Mouse (Mus musculus): ENCODE data around the gene Got1. TPM values are rescaled to one million over a fixed set of nuclear protein-coding genes. Genes with fewer than 3 reads are reported as not detected.

Gene Got1
- total RNA-seq, 2 experiments from 2014 or later = 980 to 1,055 TPM

- no peak for DNase-seq
- intact Hi-C loops (cut with DNase I) = no loop called here
Measured at GRCm38 (mm10) chr19:43452176-43452575, 72.2 kb downstream of the Got1 start.

GRCm38 (mm10) chr19:43451563-43451962, 72.8 kb downstream of the Got1 start:
- intact Hi-C loops (cut with DNase I) = no loop called here
- no peak for DNase-seq

Other genes starting within 250 kb of the Got1 start
- gene Hpse2, start 136.2 kb downstream of the Got1 start, total RNA-seq (2021) = under 1 TPM in 1 of 2 experiments, not detected in 1; 0.14 TPM
- gene Cnnm1, start 84.2 kb downstream of the Got1 start, total RNA-seq (2021) = not detected
- gene Nkx2-3, start 87.7 kb upstream of the Got1 start, total RNA-seq (2021) = not detected
- 10 to 100 TPM; 27.9 to 29.3 TPM for gene Slc25a28, start 150.3 kb upstream of the Got1 start, total RNA-seq (2021)
- 1 to 10 TPM; 2.9 to 3.3 TPM for gene Entpd7, start 165.1 kb upstream of the Got1 start, total RNA-seq (2021)
- gene Cutc, start 228.4 kb upstream of the Got1 start, total RNA-seq (2021) = 10 to 100 TPM; 15.1 to 16.3 TPM
- 10 to 100 TPM; 31.9 to 34.3 TPM for gene Cox15, start 228.4 kb upstream of the Got1 start, total RNA-seq (2021)

All from heart, postnatal 36 days (tissue).